Mouse (Mus musculus) cerebellum, adult (tissue): Measurements from ENCODE around the gene Vmn1r1.

Experiments used
- ATAC-seq: cut with Nextera tagmentation; 2 replicates; pipeline ENCODE4 v1.9.2; 2017; ENCODE audit warnings: mild to moderate bottlenecking, moderate library complexity, mixed read lengths; ENCODE audit not compliant: insufficient number of reproducible peaks, low FRiP score, low TSS enrichment

Gene Vmn1r1

DNA sequence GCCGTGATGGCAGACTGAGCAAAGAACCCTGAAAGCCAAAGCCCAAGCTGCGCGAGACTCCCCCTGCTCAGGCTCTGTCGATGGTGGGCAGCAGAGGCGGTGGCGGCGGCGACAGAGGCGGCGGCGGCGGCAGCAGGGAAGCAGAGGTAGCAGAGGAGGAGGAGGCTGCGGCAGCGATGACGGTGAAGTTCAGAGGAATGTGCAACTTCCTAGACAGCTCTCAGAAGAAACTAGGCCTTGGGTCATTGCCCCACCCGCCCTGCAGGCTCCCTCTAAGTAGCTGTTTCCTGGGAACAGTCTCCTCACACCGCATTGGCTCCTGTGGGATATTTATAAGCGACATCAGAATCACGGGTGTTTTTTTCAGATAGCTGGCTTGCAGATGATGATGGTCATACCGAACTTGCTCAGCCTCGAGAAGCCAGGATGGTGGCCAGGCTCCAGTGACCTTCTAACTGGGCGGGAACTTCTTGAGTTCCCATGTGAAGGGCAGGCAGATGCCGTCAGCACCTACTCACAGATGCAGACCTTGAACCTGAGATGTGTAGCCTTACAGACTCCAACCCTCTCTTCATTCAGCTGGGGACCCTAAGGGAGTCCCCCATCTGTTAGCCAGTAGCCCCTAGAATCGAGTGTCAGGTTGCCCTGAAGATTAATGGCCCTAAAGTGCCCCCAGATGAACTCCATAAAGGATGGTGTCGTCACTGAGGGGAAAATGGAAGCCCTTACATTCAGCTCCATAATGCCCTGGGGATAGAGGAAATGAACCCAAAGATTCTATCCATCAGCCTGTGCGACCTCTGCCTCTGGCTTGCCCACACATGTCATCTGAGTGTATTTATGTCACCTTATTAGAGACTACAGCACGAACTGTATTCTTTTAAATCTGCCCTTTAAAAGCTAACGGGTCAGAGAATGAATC, 26.8 kb downstream of the Vmn1r1 start:
- ATAC-seq, result no peak

DNA sequence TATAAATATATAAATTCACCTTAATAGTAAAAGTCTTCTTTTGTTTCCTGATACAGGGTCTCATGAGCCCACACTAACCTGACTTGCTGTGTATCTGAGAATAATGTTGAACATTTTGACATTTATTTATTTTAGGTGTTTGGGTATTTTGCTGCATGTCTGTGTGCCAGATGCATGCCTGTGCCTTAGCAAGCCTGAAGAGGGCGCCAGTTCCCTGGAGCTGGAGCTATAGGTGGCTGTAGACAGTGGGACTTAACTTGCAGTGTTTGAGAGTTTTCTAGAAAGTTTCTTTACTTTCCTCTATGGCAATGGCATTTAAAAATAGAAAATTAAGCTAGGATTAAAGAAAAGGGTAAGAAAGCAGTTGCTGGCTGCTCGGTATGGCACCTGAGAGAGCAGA, 33.5 kb downstream of the Vmn1r1 start:
- no peak for ATAC-seq

DNA sequence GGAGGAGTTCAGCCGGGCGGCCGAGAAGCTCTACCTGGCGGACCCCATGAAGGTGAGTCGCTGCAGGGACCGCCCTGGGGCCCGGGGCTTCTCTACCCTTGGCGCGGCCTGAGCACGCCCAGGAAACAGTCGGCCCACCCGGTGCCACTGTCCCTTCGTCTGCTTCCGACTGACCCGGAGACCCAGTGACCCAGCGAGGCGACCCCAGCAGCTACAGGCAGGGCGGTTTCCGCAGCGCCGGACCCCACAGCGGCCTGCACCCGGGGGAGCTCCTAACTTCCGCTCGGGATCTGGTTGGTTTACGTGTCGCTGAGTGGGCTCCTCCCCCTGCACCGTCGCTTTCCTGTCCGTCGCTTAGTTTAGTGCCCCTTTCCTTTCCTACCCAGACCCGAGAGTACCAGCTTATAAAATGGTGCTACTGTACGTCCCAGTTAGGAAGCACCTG, 39.3 kb downstream of the Vmn1r1 start:
- peak; percentile 88 for ATAC-seq

DNA sequence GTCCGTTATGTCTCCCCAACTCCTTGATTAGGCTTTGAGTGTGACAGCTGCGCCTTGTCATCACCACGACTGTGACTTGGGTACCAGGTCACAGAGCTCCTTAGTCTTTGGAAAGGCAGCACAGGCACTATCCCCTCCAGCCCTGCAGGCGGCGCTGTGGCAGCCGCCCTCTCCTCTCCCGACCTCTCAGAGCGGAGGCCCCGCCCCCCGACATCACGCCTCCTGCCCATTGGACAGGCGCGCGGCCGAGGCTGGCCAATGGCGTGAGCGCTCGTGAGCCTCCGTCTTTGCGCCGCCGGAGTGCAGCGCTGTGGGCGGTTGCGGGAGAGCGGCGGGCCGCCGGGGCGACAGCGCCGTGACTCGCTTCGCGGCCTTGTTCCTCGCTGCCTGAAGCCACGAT, 39.8 kb downstream of the Vmn1r1 start, which contains the start of gene Srp9:
TSS of gene Srp9 (plus strand) at position 232 of the 400 bp plus-strand sequence.
- ATAC-seq, result peak; percentile 97

DNA sequence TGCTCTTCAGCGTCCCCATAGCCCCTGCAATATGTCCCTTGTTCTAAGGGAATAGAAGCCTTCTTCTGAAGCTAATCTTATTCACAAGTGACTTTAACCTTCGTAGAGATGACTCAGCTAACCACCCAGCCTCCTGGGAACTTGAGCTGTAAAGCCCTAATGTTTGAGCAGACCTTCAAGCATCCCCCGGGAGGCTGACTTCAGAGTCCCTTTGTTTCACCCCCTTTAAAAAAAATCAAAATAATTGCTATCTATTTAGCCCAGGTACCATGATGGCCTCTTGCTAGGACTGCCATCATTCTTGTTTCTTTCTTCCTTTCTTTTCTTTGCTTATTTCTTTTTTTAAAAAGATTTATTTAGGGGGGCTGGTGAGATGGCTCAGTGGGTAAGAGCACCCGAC, 41.9 kb downstream of the Vmn1r1 start:
- no peak for ATAC-seq

DNA sequence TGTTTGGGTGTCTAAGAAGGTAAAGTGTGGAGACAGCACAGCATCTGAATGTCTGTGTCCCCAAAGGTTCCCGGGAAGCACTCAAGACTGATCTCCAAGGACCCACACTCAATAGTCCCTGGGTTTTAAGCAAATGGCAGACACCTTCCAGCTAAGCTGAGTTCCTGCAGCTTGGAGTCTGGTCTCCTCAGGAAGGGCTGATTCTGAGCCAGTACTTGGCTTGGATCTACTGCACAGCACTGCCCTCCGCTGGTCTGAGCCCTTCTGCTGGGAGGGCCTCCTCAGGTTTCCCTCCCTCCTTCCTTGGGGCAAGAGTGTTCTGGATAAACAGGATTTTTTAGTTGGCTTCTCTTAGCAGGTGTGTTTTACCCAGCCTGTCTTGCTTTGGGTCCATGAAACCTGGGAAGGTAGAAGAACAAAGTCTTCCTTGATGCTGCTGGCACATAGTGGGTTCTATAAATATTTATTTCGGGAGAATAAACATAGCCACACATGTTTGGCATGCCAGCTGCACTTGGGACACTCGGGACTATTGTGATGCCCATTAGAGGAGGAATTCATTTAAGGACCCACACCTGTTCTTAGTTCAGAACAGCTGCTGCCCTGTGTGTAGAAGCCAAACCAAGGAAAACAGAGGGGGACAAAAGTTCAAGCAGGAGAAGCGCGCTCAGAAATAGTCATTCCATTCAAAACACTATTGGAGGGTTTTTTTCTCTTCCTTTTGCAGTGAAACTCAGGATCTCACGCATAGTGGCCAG, 48.5 kb downstream of the Vmn1r1 start:
- peak; percentile 50; the same call in 1 of the 2 replicates for ATAC-seq

DNA sequence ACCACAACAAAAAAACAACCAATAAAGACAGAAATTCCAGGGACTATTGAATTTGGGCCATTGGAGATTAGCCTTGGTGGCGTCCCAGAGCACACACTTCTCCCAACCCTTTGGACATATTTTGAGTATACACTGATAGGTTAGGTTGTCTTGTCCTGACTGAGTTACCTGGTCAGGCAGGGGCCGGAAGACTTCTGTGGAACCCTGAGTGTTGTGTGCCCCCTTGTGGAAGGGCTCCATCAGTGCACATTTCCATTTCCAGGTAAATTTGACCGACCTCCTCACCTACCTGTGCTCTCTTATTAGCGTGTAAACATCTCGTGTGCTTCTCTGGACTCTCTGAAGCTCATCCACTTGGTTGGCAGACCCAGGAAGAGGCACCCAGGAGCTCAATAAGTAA, 49.1 kb downstream of the Vmn1r1 start:
- no peak for ATAC-seq

DNA sequence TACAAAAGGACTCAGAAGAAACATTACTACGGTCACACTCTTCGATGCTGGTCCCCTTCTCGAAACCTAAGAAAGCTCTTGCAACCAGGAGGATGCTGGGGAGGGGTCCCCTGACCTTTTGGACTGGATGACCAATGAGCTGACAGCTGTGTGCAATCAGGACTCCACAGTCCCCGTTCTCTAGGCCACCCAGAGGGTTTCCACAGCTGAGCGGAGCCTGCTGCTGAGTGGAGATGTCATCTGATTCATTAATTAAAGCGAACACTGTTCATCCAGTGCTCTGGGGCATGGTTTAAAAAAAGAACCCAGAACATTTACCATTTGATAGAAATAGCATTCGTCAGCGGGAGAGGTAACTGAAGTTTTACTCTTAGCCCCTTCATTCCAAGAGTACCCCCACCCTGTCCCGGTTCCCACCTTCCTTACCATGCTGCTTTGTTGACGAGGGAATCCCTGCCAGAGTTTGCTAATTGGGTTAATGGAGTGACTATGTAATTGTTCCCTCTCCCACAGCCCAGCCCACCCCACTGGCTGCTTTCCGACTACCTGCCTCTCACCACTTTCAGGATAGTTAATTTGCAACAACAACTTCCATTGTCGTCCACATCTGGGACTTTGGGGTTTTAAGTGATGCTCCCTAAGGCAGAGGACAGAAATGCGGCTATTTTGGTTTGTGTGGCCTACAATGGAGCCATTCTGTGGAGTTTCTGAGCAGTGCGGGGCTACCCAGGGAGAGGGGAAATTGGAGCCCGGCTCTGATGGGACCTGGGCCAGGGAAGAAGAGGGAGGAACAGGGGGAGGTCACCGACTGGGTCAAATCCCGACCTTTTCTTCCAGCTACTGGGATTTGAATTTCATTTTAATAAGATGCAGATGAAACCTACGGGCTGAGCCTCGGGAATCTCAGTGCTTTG, 50.4 kb downstream of the Vmn1r1 start:
- no peak for ATAC-seq

DNA sequence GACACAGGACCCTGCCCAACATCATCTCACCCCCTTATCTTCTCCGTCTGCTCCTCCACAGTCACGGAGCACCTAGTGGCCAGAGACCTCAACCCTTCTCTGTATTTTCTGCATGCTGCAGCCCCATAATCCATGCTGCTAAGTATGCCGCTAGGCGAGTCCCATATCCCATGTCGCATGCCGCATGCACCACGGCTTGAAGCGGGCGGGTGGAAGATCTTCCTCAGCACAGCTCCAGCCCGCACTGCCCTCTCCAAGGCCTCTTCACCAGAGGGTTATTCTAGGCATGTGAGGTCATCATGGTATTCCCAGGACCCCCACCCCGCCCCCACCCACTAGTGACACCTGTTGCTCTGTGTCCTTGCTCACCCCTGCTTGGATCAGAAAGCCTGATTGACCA, 51.2 kb downstream of the Vmn1r1 start:
- ATAC-seq, result no peak

DNA sequence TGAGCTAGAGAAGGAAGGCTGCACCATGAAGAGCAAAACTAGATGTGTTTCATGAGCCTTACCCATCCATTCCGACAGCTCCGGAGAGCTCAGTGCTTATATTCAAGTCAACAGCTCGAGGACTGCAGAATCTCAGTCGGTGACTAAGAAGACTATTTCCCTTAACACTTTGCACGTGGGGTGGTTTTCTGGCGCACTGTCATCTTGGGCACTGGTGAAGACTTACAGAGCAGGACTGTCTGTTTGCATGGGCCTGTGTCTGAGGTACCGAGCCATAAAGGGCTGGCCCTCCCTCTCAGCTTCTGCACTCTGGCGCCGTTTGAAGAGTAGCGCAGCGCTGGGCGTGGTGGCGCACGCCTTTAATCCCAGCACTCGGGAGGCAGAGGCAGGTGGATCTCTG, 51.9 kb downstream of the Vmn1r1 start:
- ATAC-seq, result no peak

DNA sequence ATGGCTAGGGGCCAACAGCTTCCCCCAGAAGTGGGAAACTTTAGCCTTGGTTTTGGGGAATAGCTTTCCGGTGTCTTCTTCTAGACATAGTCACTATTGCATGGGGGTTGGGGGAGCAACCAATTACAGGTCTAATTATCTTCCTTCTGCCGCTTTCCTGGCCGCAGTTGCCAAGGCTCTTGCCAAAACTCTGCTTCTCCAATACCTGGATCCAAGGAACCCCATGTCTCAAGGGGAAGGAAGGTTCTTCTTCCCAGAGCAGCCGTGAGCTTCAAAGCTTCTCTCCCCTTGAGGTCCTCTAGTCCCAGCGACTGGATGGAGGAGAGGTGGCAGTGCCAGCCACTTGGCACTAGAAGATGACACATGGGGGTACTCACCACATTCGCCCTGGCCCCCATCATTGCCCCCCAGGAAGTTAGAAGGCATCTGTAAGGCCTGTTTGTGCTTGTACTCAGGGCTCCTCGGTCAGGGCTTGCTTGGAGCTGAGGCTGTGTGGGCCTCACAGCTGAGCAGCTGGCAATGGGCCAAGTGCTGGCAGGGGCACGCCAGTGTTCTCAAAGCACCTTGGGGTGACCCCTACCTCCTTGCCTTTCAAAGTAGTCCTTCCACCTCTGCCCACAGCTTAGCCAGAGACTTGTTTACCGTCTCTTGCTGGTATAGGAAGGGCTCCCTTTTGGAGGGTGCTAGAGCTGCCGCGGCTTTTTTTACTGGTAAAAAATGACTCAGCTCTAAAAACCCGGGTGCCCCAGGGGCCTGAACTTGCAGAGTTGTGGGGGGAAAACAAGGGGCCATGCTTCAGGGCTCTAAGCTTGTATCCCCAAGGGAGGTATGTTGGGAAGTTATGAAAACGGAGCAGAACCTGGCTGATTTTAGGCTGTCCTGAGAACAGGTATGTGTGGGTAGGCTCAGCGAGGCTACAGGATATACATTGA, 52.6 kb downstream of the Vmn1r1 start:
- peak; percentile 37; the same call in 1 of the 2 replicates for ATAC-seq

DNA sequence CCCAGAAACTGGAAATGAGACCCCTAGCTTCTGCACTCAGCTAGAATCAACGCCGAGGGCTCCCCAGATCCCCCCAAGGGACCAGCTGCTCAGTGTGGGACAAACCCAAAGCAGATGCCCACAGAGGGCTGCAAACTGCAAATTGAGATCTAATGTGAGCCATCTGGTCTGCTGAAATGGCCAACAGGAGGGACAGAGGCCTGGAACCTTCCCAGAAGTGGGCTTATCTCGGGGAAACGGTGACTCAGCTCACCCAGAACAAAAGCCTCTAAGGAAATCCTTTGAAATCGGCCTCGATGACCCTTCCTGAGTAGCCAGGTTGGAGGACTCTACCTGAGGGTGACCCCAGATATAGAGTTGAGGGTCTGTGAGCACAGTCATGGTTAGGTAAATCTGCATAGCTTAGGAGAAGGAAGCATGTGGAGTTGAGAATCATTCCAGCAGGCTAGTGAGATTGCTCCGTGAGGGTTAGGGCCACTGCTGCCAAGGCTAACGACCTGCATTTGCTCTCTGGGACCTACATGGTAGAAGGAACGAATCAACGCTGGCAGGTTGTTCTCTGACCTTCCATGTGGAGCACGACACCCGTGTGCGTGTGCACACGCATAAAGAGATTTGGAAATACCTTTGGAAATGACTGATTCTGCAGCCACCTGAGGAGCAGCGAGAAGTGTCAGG, 53.4 kb downstream of the Vmn1r1 start:
- peak; percentile 60; the same call in 1 of the 2 replicates for ATAC-seq

DNA sequence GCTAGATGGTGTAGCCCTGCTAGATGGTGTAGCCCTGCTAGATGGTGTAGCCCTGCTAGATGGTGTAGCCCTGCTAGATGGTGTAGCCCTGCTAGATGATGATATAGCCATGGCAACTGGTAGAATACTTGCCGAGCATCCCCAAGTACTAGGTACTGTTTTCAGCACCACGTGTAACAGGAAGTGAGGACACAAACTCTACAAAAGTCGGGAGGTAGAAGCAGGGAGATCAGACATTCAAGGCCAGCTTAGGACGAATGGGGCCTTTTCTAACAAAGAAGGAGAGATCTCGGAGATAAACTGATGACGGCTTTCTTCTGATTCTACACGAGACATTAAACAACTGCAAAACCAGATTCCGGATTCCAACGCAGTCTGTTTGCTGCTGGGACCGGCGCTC, 54.1 kb downstream of the Vmn1r1 start:
- no peak for ATAC-seq

DNA sequence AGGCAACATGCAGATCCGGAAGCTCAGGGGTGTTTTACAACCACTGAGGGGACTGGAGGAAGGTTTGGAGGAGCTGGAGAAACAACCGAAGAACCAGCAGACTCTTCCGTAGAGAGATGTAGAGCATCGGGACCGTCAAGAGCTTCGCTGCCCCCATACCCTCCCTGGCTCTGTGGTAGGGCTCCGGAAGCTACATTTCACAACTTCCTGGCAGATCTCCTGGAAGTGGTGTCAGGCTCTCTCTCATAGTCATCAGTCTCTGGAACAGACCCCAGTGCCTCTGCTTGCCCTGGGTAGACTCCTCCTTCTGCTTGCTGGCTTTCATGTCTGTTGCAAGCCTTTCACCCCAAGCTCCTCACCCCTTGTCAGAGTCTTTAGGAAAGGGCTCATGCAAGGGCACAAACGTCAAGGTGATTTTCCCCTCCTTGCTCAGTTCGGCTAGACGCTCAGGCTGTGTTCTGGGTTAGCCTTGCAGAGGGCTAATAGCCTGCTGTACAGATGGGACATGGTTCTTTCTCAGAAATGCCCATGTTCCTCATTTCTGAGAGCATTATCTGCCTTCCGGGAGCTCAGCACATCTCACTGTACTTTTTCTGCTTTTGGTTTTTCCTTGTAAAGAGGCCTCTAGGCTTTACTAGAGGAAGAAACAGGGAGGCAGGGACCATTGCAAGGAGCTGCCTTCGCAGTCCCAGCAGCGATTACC, 55.7 kb downstream of the Vmn1r1 start:
- no peak for ATAC-seq

DNA sequence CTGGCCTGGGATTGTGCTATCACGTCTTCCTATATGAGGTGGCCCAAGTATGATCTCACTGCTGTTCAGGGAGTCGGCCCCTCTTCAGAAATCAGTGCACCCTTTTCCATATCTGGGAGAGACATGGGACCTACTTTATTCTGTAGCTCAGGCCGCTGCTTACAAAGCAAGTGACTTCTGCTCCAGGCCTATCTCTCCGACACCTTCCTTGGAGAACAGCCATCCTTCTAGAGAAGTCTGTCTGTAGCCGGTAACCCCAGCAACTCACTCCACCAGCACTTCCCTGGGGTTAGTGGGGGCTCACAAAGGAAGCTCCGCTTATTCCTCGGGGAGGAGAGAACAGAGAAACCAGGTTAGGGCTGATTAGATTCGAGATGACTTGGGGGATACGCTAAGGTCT, 57.0 kb downstream of the Vmn1r1 start:
- ATAC-seq, result no peak

DNA sequence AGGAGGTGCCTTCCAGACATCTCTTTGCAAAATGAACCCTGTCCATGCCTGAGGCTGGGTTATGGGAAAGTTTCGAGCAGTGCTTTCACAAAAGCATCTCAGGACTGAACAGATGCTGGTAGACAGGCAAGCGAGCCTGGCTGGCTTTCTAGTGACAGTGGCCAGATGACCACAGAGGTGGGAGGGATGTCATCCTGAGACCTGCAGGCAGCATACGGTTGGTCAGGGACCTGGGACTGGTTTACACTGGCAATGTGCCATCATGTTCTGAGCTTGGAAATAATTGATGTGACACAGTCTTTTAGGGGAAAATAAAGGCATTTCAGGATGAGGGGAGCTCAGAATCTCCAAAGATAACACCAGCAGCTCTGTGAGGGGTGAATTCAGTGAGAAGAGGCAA, 59.3 kb downstream of the Vmn1r1 start:
- no peak for ATAC-seq
